Mouse (Mus musculus) limb, embryonic 10.5 days (tissue): ENCODE data around the gene Cstf1. TPM values are rescaled to one million over a fixed set of nuclear protein-coding genes. Genes with fewer than 3 reads are reported as not detected.

ENCODE experiments used
- DNase-seq: peaks from one replicate; pipeline ENCODE4 v3.0.0-alpha.2; 2017; ENCODE audit warnings: low spot score
- H3K27ac ChIP-seq: fragments of 300-500 bp; sonication (generic); 2 replicates; pipeline ENCODE4 v1.5.1; 2016; ENCODE audit warnings: mild to moderate bottlenecking
- H3K27me3 ChIP-seq: fragments of 300-500 bp; sonication (generic); 2 replicates; pipeline ENCODE4 v1.6.1; 2016; ENCODE audit warnings: low read depth, mild to moderate bottlenecking; ENCODE audit not compliant: poor library complexity, severe bottlenecking
- H3K36me3 ChIP-seq: fragments of 300-500 bp; sonication (generic); 2 replicates; pipeline ENCODE4 v1.6.1; 2016; ENCODE audit warnings: mild to moderate bottlenecking, moderate library complexity
- H3K4me1 ChIP-seq: fragments of 300-500 bp; sonication (generic); 2 replicates; pipeline ENCODE4 v1.6.1; 2016
- H3K4me3 ChIP-seq: fragments of 300-500 bp; sonication (generic); 2 replicates; pipeline ENCODE4 v1.5.1; 2016; ENCODE audit warnings: mild to moderate bottlenecking, moderate library complexity
- H3K9me3 ChIP-seq: fragments of 300-500 bp; sonication (generic); replicated peaks from 2 replicates; pipeline ENCODE4 v1.6.1; 2016; ENCODE audit warnings: mild to moderate bottlenecking
- WGBS: fragments of 180-500 bp; shearing (Covaris S2); methylation state at CpG from one replicate; pipeline ENCODE4 v1.1.7; 2016; 5-methylcytosine and 5-hydroxymethylcytosine counted together
- polyA plus RNA-seq: library from polyadenylated mRNA; unstranded; fragments of >200 nt; fragmentation: Nextera tagmentation; extraction: Ambion mirVana; gene quantifications from 2 replicates; pipeline ENCODE4 v1.2.1, GENCODE M21; 2016

Gene Cstf1
- polyA plus RNA-seq, 1 experiment from 2014 or later: 59.7 TPM

DNA sequence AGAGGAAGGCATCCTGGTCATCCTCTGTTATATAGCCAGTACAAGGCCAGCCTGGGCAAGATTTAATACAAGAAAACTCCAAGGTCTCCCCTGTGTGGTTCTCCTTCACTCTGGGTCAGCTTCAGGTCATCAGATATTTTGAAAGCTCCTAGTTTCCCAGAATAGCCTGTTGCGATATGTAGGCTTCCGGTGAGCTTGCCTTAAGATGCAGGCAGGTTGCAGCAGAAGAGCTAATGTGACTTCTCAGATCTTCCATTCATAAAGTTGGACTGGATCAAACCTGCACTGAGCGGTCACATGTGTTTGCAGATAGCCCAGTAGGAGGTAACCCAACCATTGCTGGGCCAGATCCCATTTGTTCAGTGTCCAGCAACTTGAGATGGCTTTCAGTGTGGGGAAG is 14.2 kb downstream of the Cstf1 start:
- WGBS: 94% methylated on average over 3 of the region's 3 CpGs
- H3K9me3 ChIP-seq: no peaks in the 10 kb centered on the region
- DNase-seq: no peak
- no peaks in the 10 kb centered on the region for H3K4me1 ChIP-seq
- H3K36me3 ChIP-seq: peaks cover 39% of the 10 kb centered on the region
- H3K4me3 ChIP-seq: no peak overlapping the region
- no peaks in the 10 kb centered on the region for H3K27me3 ChIP-seq
- no peak overlapping the region for H3K27ac ChIP-seq

DNA sequence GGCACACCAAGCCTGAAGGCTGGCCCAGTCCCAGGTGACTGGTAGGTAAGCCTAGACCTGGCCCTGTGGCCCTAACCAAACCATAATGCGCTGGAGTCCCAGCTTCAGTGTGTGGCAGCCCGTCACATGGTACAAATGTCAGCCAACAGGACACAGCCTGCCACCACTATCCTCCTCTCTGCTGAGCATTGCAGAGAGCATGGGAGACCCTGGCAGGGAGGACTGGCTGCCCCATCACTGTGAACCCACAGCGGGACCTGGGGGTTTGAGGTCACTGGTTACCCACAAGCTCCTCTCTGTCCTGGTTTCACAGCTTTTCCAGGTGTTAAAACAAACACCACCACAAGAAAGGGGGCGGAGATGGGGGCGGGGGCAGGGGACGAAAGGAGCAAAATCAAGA is 19.9 kb downstream of the Cstf1 start:
- Histone ChIP-seq H3K4me1 (0 out of 2 replicates have a peak, but pooled peaks cover 3% of the 10 kb centered on the region), H3K27me3 (no peaks in the 10 kb centered on the region), H3K27ac (no peak overlapping the region), H3K36me3 (no peaks in the 10 kb centered on the region), H3K4me3 (no peak overlapping the region), H3K9me3 (no peaks in the 10 kb centered on the region)
- no peak for DNase-seq
- WGBS: 19% methylated on average over 6 of the region's 6 CpGs

DNA sequence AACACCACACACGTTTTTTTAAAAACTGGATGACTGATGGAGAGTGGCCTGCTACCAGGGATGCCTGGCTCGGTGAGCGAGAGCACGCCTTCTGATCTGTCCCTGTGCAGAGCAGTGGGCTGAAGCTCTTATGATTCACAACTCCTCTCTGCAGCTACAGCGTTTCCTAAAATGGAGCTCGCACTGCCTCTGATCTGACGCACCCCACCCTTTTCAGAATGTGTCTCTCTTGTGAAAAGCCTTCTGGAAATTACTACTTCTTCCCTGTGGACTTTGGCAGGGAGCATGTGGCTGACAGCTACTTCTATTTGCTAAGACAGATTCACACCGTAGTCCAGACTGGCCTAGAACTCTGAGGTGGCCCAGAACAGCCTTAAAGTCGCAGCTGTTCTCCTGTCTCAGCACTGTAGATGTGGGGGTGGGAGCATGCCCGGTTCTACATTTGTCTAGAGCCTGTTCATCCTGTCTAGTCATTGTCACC is 21.6 kb downstream of the Cstf1 start:
- WGBS: 75% methylated on average over 10 of the region's 10 CpGs
- no peaks in the 10 kb centered on the region for H3K27me3 ChIP-seq
- no peak for DNase-seq
- no peak overlapping the region for H3K4me3 ChIP-seq
- H3K9me3 ChIP-seq: no peaks in the 10 kb centered on the region
- no peak overlapping the region for H3K27ac ChIP-seq
- no peaks in the 10 kb centered on the region for H3K36me3 ChIP-seq
- H3K4me1 ChIP-seq: peaks cover 11% of the 10 kb centered on the region; the same call in 1 of the 2 replicates

DNA sequence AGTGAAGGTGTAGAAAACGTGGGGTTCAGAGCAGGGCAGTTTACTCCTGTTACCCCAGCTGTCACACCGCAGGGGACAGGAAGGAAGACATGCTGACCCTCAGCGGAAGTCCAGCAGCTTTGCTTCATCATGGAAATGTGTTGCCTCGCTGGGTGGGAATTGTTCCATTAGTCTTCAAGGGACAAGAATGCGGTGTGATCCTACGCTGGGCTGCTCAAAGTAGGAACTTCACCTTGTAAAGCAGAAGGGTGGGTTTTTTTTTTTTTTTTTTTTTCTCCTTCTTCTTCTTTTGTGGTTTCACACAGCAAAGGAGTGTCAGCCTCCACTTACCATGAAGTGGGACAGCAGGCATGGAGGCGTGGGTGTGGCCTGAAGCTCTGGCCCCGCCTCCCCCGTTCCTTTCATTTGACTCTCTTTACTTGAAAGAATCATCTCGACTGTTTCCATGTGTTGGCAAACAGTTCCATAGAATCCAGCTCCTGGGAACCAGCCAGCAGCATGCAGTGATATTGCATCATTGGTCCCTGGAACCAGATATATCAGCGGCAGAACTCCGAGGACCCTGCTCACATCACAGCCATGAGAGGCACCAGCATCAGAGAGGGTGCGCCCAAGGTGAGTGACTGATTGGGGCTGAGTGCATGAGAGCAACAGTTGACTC is 23.0 kb downstream of the Cstf1 start, which contains the start of gene Cass4:
Gene Cass4, plus strand, starts transcription at position 404 of the 661 bp plus-strand sequence.
- Histone ChIP-seq H3K9me3 (no peaks in the 10 kb centered on the region), H3K27me3 (no peaks in the 10 kb centered on the region), H3K27ac (no peak within 1 kb of the TSS), H3K4me1 (peaks cover 11% of the 10 kb centered on the region; the same call in 1 of the 2 replicates), H3K4me3 (no peak within 1 kb of the TSS), H3K36me3 (no peaks in the 10 kb centered on the region)
- no peak for DNase-seq
- 31% methylated on average over 13 of the region's 13 CpGs for WGBS

DNA sequence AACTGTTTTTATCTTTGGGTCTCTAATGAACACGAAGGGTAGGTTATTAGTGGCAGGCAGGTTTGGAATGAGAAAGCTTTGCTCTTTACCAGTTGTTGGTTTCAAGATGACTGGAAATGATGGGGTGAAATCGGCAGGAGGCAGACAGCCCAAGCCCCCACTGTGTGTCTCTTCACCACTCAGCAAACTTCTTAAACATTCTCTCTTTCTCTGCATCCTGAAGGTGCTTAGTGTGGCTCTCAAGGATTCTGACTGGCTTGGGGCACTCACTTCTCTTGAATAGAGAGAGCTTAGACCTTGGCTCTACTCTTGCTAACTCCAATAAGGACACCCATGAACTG is 23.5 kb downstream of the Cstf1 start:
- Histone ChIP-seq H3K27ac (no peak overlapping the region), H3K4me3 (no peak overlapping the region), H3K4me1 (peaks cover 11% of the 10 kb centered on the region; the same call in 1 of the 2 replicates), H3K27me3 (no peaks in the 10 kb centered on the region), H3K9me3 (no peaks in the 10 kb centered on the region), H3K36me3 (no peaks in the 10 kb centered on the region)
- WGBS: 65% methylated on average over 2 of the region's 2 CpGs
- no peak for DNase-seq

DNA sequence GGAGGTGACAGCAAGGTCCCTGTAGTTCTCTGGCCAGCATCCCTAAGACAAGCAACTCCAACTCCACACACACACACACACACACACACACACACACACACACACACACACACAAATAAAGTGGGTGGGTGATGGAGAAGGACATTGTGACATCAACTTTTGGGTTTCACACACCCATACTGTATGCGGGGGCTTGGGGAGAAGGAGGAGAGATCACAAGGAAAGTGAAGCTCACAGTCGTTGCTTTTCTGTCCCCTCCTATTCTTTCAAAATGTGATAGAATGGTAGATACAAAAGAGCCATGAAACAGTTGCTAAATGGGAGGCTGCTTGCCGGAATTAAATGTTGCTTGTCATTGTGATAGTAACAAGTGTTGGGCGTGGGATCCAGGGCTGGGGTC is 24.2 kb downstream of the Cstf1 start:
- Histone ChIP-seq H3K9me3 (no peaks in the 10 kb centered on the region), H3K27me3 (no peaks in the 10 kb centered on the region), H3K4me1 (peaks cover 11% of the 10 kb centered on the region; the same call in 1 of the 2 replicates), H3K4me3 (no peak overlapping the region), H3K27ac (no peak overlapping the region), H3K36me3 (no peaks in the 10 kb centered on the region)
- 74% methylated on average over 4 of the region's 4 CpGs for WGBS
- DNase-seq: no peak

DNA sequence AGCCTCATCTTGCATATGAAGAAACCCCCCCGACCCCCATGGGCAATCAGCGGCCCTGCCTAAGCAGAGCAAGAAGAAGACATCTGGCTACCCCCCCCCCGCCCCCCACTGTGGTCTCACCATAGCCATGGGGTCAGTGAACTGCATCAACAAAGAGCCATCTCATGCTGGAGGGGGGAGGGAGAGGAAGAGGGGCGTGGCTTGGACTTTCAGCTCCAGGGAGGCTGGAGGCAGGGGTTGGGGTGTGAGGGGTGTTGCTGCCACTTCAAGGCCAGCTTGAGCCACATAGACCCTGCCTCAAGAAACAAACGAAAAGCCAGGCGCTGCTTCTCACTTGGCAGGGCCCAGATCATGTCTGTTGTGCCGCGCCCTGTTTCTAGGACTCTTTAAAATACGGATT is 25.5 kb downstream of the Cstf1 start:
- Histone ChIP-seq H3K27ac (no peak overlapping the region), H3K9me3 (no peaks in the 10 kb centered on the region), H3K4me3 (no peak overlapping the region), H3K27me3 (no peaks in the 10 kb centered on the region), H3K36me3 (no peaks in the 10 kb centered on the region), H3K4me1 (peaks cover 8% of the 10 kb centered on the region; the same call in 1 of the 2 replicates)
- DNase-seq: no peak
- WGBS: 36% methylated on average over 9 of the region's 9 CpGs

DNA sequence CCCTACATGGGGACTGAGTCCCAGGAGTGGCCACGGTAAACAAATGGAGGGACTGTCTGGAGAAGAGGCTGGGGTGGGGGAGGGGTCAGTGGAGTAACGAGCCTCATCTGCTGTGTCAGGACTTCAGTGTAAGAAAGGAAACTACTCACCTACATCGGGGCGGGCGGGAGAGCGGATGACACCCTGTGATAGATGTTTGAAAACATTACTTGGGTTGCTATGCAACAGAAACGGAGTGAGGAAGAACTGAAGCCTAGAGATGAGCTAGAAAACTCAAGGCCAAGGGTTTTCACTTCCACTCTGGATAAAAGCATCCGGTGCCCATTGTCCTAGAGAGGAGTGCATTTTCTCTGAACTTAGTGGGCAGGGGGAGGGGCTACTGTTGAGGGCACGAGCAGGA is 29.4 kb downstream of the Cstf1 start:
- peaks cover 8% of the 10 kb centered on the region; the same call in 1 of the 2 replicates for H3K4me1 ChIP-seq
- H3K27ac ChIP-seq: no peak overlapping the region
- H3K9me3 ChIP-seq: no peaks in the 10 kb centered on the region
- no peaks in the 10 kb centered on the region for H3K27me3 ChIP-seq
- WGBS: 59% methylated on average over 9 of the region's 9 CpGs
- DNase-seq: no peak
- H3K4me3 ChIP-seq: no peak overlapping the region
- no peaks in the 10 kb centered on the region for H3K36me3 ChIP-seq

DNA sequence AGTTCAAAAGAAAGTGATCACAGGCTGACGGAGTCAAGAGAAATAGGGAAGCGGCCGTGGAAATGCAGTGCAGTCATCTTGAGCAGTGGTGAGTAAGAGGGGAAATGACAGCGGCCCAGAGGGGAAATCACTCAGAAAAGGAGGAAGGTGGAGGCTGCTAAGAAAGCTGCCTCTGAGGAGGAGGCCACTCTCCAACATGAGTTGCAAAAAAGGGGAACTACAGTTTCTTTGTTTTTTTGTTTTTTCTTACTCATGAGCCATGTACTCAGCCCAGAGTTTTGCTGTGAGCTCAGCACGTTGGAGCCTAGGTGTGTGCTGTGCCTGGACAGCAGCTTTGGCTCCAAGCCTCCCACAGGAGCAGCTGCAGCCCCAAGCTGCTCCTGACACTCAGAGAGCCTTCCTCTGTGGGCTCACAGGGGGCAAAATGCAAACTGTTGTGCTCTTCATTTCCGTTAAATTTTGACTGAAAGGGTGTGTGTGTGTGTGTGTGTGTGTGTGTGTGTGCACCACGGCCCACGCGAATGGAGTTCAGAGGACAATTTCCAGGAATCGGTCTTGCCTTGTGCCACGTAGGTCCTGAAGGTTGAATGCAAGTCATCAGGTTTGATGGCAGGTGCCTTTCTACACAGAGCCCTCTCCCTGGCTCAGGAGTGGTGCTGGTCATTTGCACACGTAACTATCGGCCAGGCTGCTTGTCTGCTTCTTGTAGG is 30.8 kb downstream of the Cstf1 start:
- 74% methylated on average over 13 of the region's 13 CpGs for WGBS
- H3K4me3 ChIP-seq: no peak overlapping the region
- peaks cover 2% of the 10 kb centered on the region; the same call in 1 of the 2 replicates for H3K4me1 ChIP-seq
- H3K27ac ChIP-seq: no peak overlapping the region
- no peaks in the 10 kb centered on the region for H3K9me3 ChIP-seq
- H3K27me3 ChIP-seq: no peaks in the 10 kb centered on the region
- no peaks in the 10 kb centered on the region for H3K36me3 ChIP-seq
- DNase-seq: no peak

DNA sequence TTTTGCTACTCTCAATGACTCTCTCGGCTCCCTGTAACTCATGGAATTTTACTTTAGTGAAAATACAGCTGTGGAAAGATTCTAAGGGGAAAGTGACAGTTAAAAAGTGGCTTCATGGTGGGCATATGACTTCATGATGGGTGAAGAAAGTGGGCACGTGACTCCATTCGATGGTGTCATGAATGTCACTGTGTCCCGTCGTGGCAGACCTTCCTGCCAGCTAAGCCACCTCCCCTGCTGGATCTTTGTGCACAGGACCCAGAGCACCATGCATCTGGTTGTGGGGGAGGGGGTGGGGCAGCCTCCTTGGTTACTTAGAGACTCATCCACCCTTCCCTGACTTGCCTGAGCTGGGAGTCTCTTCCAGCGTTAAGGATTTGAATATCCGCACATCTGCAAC is 33.8 kb downstream of the Cstf1 start:
- no peaks in the 10 kb centered on the region for H3K4me1 ChIP-seq
- H3K36me3 ChIP-seq: no peaks in the 10 kb centered on the region
- H3K27me3 ChIP-seq: no peaks in the 10 kb centered on the region
- no peak for DNase-seq
- H3K9me3 ChIP-seq: no peaks in the 10 kb centered on the region
- 68% methylated on average over 7 of the region's 7 CpGs for WGBS
- H3K27ac ChIP-seq: no peak overlapping the region
- no peak overlapping the region for H3K4me3 ChIP-seq

DNA sequence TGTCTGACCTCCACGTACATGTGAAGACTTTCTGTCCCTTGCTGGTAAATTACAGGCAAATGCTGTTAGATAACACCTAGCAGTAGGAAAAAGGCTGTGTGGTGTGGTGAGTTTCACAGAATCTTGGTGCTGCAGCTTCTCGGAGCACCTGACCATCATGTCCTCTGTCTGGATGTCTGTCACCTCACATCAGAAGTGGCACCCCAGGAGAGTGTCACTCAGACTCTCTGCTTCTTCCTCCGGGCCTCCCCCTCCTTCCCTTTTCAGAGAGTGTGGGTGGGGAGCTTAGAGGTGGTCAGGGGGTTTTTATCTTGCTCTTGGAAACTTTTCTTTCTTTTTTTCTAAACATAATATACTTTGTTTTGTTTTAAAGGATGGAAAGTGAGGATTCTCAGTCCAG is 34.5 kb downstream of the Cstf1 start:
- Histone ChIP-seq H3K27ac (no peak overlapping the region), H3K36me3 (no peaks in the 10 kb centered on the region), H3K4me3 (no peak overlapping the region), H3K27me3 (no peaks in the 10 kb centered on the region), H3K9me3 (no peaks in the 10 kb centered on the region), H3K4me1 (no peaks in the 10 kb centered on the region)
- WGBS: 67% methylated on average over 3 of the region's 3 CpGs
- DNase-seq: no peak

DNA sequence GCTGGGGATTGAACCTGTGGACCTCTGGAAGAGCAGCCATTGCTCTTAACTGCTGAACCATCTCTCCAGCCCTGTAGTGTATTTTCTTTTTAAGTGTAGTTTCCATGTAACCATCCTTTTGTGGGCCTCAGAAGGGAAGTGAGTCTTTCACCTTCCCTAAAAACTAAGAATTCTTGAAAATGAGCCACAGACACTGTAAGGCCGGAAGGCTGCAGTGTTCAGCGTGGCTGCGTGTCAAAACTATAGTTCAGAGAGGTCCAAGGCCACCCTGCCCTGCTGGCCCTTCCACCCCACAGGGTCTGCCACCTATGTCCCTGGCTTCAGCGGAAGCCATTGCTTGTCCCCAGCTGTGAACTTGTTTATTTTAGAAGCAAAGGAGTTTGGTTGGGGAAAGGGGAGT is 35.7 kb downstream of the Cstf1 start:
- H3K9me3 ChIP-seq: no peaks in the 10 kb centered on the region
- no peaks in the 10 kb centered on the region for H3K36me3 ChIP-seq
- H3K27ac ChIP-seq: no peak overlapping the region
- no peak overlapping the region for H3K4me3 ChIP-seq
- no peak for DNase-seq
- 87% methylated on average over 4 of the region's 4 CpGs for WGBS
- 0 out of 2 replicates have a peak, but pooled peaks cover 2% of the 10 kb centered on the region for H3K4me1 ChIP-seq
- no peaks in the 10 kb centered on the region for H3K27me3 ChIP-seq

DNA sequence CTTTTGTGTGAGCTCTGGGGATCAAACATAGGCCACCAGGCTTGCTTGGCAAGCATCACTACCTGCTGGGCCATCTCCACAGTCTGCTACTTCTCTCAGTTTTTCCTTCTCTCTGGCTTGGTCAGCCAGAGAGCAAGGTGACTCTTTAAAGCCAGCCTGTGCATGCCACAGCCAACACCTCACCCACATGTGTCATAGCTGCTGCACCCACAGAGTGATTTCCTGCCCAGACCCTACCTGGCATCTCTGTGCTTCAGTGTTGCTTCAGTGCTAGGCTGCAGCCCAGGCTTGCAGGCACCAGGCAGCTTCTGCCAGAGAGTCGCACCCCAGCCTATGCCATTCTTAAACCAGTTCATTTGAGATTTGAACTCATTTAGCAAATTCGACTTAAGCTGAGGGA is 37.0 kb downstream of the Cstf1 start:
- Histone ChIP-seq H3K27ac (no peak overlapping the region), H3K27me3 (no peaks in the 10 kb centered on the region), H3K36me3 (no peaks in the 10 kb centered on the region), H3K9me3 (no peaks in the 10 kb centered on the region), H3K4me3 (no peak overlapping the region), H3K4me1 (peaks cover 6% of the 10 kb centered on the region)
- DNase-seq: no peak
- WGBS: 79% methylated on average over 2 of the region's 2 CpGs
